Mouse (Mus musculus) embryonic facial prominence, embryonic 13.5 days (tissue): ENCODE results near the gene Gm5134. TPM values are rescaled to one million over a fixed set of nuclear protein-coding genes. Genes with fewer than 3 reads are reported as not detected.

Source experiments
- ATAC-seq: fragments of 200-750 bp; cut with Nextera tagmentation; 2 replicates; pipeline ENCODE4 v1.8.0; 2017; ENCODE audit warnings: low read depth; ENCODE audit not compliant: insufficient number of reproducible peaks, insufficient read depth, low FRiP score, low TSS enrichment
- H3K27ac ChIP-seq: fragments of 300-500 bp; sonication (generic); 2 replicates; pipeline ENCODE4 v1.5.1; 2015; ENCODE audit warnings: moderate library complexity, mild to moderate bottlenecking, inconsistent platforms
- H3K27me3 ChIP-seq: fragments of 300-500 bp; sonication (generic); 2 replicates; pipeline ENCODE4 v1.6.1; 2015; ENCODE audit warnings: mild to moderate bottlenecking, inconsistent platforms
- H3K36me3 ChIP-seq: fragments of 300-500 bp; sonication (generic); 2 replicates; pipeline ENCODE4 v1.6.1; 2015; ENCODE audit warnings: mild to moderate bottlenecking, inconsistent platforms
- H3K4me1 ChIP-seq: fragments of 300-500 bp; sonication (generic); 2 replicates; pipeline ENCODE4 v1.6.1; 2015; ENCODE audit warnings: inconsistent platforms
- H3K4me2 ChIP-seq: fragments of 300-500 bp; sonication (generic); 2 replicates; pipeline ENCODE4 v1.6.1; 2015; ENCODE audit warnings: moderate library complexity, mild to moderate bottlenecking, inconsistent platforms
- H3K4me3 ChIP-seq: fragments of 300-500 bp; sonication (generic); 2 replicates; pipeline ENCODE4 v1.5.1; 2015; ENCODE audit warnings: mild to moderate bottlenecking, inconsistent platforms
- H3K9ac ChIP-seq: fragments of 300-500 bp; sonication (generic); 2 replicates; pipeline ENCODE4 v1.6.1; 2015; ENCODE audit warnings: mild to moderate bottlenecking, inconsistent platforms
- H3K9me3 ChIP-seq: fragments of 300-500 bp; sonication (generic); 2 replicates; pipeline ENCODE4 v1.6.1; 2016; ENCODE audit warnings: inconsistent platforms
- WGBS: fragments of 180-500 bp; shearing (Covaris S2); methylation state at CpG from one replicate; pipeline ENCODE4 v1.1.7; 2015; ENCODE audit warnings: mixed read lengths; 5-methylcytosine and 5-hydroxymethylcytosine counted together
- polyA plus RNA-seq: library from polyadenylated mRNA; unstranded; fragments of >200 nt; fragmentation: Nextera tagmentation; extraction: Ambion mirVana; gene quantifications from 2 replicates; pipeline ENCODE4 v1.2.1, GENCODE M21; 2015

Gm5134 gene
- not detected in 2 replicates for polyA plus RNA-seq

DNA sequence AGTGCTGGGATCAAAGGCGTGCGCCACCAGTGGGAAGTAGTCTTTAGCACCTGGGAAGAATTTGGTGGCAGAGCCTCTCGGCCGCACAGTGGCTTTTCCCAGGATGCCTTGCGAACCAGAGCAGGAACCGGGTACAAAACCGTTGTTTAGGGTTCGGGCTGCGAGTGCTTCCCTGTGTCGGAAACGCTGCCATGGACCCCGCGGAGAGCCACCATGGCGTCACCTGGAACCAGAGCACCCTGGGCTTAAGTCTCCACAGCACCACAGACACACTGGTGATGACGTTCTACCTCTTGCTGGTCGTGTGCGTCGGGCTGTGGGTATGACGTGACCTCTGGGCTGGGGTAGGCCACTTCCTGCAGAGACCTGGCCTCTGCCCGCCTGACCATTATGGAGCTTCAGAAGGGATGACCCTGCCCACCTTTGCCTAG lies at the start of gene Gm5134:
Gene Gm5134 (plus strand): TSS at position 134 of the 431 bp plus-strand sequence.
- Histone ChIP-seq H3K9ac (no peak within 1 kb of the TSS), H3K27me3 (0 out of 2 replicates have a peak, but pooled peaks cover 14% of the 10 kb centered on the region), H3K4me3 (peak within 1 kb of the TSS; percentile 26), H3K36me3 (no peaks in the 10 kb centered on the region), H3K4me2 (peak within 1 kb of the TSS; percentile 49), H3K27ac (no peak within 1 kb of the TSS), H3K4me1 (peaks cover 9% of the 10 kb centered on the region), H3K9me3 (no peaks in the 10 kb centered on the region)
- 26% methylated on average over 20 of the region's 20 CpGs for WGBS
- ATAC-seq: no peak

DNA sequence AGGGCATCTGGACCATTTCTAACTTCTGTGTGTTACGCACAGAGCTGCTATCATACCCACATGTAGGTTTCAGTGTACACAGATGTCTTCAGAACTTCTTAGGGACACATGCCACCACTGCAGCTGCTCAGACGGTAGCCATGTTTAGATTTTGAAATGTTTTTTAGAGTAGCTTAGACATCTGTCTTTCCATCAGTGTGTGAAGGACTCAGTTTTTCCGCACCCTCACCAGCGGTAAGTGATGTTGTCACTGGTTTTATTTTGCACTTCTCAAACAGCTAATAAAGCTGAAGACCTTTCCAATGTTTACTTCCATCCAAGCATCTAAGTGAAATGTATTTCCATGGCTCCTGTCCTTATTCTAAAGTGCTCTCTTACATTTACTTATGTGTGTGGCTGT lies 47.4 kb upstream of the Gm5134 start:
- ATAC-seq: no peak
- 86% methylated on average over 4 of the region's 4 CpGs for WGBS
- H3K4me1 ChIP-seq: no peaks in the 10 kb centered on the region
- H3K27me3 ChIP-seq: no peaks in the 10 kb centered on the region
- no peaks in the 10 kb centered on the region for H3K9me3 ChIP-seq
- no peak overlapping the region for H3K9ac ChIP-seq
- H3K4me2 ChIP-seq: no peak overlapping the region
- no peak overlapping the region for H3K4me3 ChIP-seq
- H3K36me3 ChIP-seq: peaks cover 92% of the 10 kb centered on the region
- no peak overlapping the region for H3K27ac ChIP-seq

DNA sequence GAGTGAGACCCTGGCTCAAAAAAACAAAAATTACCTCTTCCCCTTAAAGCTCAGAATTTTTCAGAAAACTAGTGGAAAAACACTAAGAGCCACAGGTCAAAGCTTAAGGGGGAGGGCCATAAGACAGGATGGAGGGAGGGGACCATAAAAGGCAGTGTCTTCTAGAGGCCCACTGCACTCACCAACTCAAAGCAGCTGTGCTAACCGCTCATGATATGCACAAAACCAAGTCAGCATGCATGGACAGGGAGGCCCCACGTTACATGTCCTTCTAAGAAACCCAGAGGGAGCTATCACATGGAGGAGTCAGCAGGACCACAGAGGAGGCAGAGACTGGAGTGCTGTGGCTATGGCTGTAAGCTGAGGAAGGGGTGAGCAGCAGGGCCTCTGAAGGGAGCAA lies 43.6 kb upstream of the Gm5134 start:
- Histone ChIP-seq H3K9ac (no peak overlapping the region), H3K4me2 (no peak overlapping the region), H3K4me1 (peaks cover 19% of the 10 kb centered on the region), H3K4me3 (no peak overlapping the region), H3K36me3 (peaks cover 86% of the 10 kb centered on the region), H3K27me3 (no peaks in the 10 kb centered on the region), H3K27ac (no peak overlapping the region), H3K9me3 (no peaks in the 10 kb centered on the region)
- no peak for ATAC-seq
- WGBS: 67% methylated on average over 2 of the region's 2 CpGs

DNA sequence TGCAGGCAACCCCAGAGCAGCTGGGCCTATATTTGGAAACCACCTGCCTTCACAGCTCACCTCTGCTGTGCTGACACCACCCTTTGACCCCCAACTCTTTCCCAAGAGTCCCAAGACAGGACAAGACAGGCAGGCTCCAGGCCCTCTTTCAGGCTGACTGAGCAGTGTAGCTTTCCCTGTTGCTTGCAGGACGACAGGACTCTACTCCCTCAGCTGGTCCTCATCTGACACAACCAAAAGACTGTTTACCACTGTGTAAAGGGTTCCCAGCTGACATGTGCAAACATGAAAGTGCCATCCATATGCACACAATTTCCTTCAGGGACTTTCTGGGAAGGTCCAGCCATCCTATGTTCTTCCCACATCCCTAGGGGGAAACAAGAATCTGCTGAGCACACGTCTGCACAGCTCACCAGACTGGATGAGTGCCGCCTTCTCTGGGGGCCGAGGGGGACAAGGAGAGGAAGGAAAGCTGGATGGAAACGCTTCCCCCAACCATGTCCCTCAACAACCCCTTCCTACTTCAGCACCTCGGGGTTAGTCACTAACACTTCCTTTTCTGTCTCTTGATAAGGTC lies 41.2 kb upstream of the Gm5134 start:
- no peaks in the 10 kb centered on the region for H3K9me3 ChIP-seq
- no peak for ATAC-seq
- peaks cover 41% of the 10 kb centered on the region for H3K4me1 ChIP-seq
- H3K36me3 ChIP-seq: peaks cover 75% of the 10 kb centered on the region
- no peaks in the 10 kb centered on the region for H3K27me3 ChIP-seq
- H3K4me2 ChIP-seq: no peak overlapping the region
- 0 out of 2 replicates have a peak overlapping the region, but pooled peaks have one; percentile 36 for H3K9ac ChIP-seq
- H3K27ac ChIP-seq: peak overlapping the region; percentile 48; the same call in 1 of the 2 replicates
- 41% methylated on average over 6 of the region's 6 CpGs for WGBS
- H3K4me3 ChIP-seq: no peak overlapping the region

DNA sequence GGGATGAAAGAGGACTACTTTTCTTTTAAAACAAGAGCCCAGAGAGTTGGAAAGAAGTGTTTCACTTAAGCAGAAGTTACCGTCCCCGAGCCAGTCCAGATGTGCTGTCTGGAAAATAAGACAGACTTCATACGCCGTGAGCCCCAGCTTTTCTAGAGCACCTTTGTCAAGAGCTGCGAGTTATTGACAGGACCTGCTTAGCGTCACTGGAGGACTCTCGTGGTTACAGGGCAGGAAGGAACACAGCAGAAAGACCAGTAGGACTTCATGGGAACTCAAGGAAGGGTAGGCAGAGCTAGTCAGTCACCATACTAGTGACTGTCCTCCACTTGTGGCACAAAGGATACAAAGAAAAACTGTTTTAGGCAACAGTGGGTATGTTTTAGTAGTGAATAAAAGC lies 38.8 kb upstream of the Gm5134 start:
- Histone ChIP-seq H3K27ac (no peak overlapping the region), H3K4me1 (peaks cover 64% of the 10 kb centered on the region), H3K4me2 (no peak overlapping the region), H3K36me3 (peaks cover 61% of the 10 kb centered on the region), H3K9me3 (no peaks in the 10 kb centered on the region), H3K4me3 (no peak overlapping the region), H3K27me3 (no peaks in the 10 kb centered on the region), H3K9ac (no peak overlapping the region)
- ATAC-seq: no peak
- 76% methylated on average over 7 of the region's 7 CpGs for WGBS

DNA sequence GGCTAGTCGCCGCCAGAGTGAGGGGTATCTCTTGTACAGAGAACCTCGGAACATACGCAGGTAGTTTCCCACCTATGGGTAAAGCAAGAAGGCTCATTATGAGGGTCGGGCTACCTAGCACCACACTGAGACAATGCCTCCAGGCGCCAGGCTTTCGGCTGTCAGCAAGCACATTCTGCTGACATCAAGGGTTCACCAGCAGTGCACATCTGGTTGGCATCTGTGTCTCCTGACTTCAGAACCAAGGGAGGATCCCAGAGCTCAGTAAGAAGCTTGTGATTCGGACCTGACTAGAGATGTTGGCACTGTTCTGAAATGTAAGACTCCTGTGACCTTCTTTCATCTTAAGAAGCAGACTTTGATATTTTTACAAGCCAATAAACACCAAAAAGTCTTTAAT lies 37.5 kb upstream of the Gm5134 start:
- H3K36me3 ChIP-seq: peaks cover 49% of the 10 kb centered on the region
- no peak for ATAC-seq
- no peak overlapping the region for H3K4me2 ChIP-seq
- no peak overlapping the region for H3K9ac ChIP-seq
- peak overlapping the region; percentile 3; the same call in 1 of the 2 replicates for H3K27ac ChIP-seq
- no peak overlapping the region for H3K4me3 ChIP-seq
- no peaks in the 10 kb centered on the region for H3K27me3 ChIP-seq
- 44% methylated on average over 8 of the region's 8 CpGs for WGBS
- no peaks in the 10 kb centered on the region for H3K9me3 ChIP-seq
- H3K4me1 ChIP-seq: peaks cover 66% of the 10 kb centered on the region

DNA sequence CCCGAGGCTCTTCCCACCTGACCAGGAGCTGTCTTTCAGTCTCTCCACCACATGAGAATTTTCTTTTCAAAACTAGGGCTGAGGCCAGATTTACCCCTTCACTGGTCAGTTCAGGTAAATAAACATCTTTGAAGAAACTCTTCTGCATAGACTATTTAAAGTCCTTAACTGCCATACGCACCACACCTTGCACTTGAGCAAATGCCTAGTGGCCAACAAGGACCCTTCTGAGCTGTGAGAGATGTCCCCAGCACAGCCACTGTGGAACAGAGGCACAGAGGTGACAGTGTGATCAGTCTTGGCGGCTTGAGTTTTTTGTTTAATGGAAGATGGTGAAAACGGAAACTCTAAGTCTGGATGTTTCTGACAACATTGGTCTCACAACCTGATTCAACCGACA lies 35.3 kb upstream of the Gm5134 start:
- 83% methylated on average over 5 of the region's 5 CpGs for WGBS
- no peak overlapping the region for H3K4me2 ChIP-seq
- H3K27ac ChIP-seq: no peak overlapping the region
- H3K4me1 ChIP-seq: peaks cover 70% of the 10 kb centered on the region
- 0 out of 2 replicates have a peak overlapping the region, but pooled peaks have one; percentile 3 for H3K4me3 ChIP-seq
- no peak overlapping the region for H3K9ac ChIP-seq
- no peaks in the 10 kb centered on the region for H3K9me3 ChIP-seq
- peaks cover 44% of the 10 kb centered on the region for H3K36me3 ChIP-seq
- H3K27me3 ChIP-seq: no peaks in the 10 kb centered on the region
- no peak for ATAC-seq

DNA sequence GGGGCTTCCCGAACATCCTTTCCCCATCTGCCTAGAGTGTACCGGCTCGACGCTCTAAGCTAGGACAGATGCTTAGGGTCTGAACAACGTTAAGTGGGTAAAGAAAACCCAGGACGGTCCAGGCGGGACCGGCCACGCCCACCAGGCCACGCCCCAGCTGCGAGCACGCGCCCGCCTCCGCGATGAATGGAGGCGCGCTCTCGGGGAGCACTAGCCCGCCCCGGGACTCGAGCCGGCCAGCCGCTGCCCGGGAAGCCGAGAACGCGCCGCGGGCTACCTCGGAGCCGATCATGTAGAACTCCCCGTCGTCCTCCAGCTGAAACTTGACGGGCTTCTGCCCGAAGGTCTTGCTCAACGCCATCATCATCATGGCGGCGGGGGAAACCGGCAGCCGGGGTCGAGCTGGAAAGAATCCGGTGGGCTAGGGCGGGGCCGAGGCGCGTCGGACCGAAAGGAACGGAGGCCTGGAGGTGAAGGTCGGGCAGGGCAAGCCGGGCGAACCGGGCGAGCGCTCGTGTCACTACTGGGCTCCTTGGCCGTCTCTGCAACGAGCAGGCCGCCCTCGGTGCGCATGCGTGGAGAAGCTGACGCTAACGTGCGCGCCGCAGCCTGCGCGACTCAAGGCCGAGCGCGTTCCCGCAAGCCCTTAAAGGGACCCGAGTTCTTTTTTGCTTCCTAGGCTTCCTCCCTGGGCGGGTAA lies 33.1 kb upstream of the Gm5134 start, which contains the start of gene Smarcb1:
Gene Smarcb1 (minus strand): TSS at position 592 of the 700 bp plus-strand sequence.
- Histone ChIP-seq H3K9ac (peak within 1 kb of the TSS; percentile 97), H3K36me3 (peaks cover 45% of the 10 kb centered on the region), H3K4me3 (peak within 1 kb of the TSS; percentile 81), H3K27me3 (no peaks in the 10 kb centered on the region), H3K4me2 (peak within 1 kb of the TSS; percentile 76), H3K4me1 (peaks cover 57% of the 10 kb centered on the region), H3K9me3 (no peaks in the 10 kb centered on the region), H3K27ac (peak within 1 kb of the TSS; percentile 97)
- ATAC-seq: peak; percentile 79
- under 1% methylated on average over 76 of the region's 76 CpGs for WGBS

DNA sequence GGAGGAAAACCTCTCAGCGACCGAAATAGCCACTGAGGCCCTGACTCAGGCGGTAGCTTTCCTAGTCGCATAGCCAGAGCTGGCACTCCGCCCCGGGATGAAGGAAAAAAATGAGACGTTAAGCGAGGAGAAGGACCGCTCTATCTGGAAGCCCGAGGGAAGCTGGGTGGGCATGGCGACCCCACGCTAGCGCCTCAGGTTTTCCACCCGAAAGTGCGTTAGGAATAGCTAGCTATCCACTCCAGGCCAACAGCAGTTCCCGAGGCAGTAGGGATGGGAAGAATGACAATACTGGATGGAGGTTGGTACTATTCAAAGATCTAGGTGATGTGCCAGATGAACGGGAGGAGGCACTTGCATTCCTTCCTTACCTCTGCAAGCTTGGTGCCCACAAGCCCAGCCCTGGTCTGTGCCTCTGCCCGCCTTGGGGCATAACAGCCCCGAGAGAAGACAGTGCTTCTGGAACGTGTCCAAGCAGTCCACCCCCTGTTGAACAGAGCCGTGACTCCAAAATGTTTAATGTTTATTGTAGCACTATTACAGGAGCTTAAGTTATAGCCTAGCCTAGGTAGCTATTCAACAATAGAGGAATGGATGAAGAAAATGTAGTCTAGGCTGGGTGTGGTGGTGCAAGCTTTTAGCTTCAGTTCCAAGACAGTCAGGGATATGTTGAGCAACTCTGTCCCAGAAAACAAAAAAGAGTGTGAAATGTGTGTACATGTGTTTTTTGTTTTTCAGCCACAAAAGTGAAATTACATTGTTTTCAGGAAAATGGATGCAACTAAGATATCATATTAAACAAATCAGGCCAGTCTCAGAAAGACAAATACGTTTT lies 32.4 kb upstream of the Gm5134 start:
- Histone ChIP-seq H3K4me1 (peaks cover 49% of the 10 kb centered on the region), H3K36me3 (peaks cover 45% of the 10 kb centered on the region), H3K9ac (peak overlapping the region; percentile 97), H3K4me3 (peak overlapping the region; percentile 81), H3K9me3 (no peaks in the 10 kb centered on the region), H3K27me3 (no peaks in the 10 kb centered on the region), H3K27ac (peak overlapping the region; percentile 97), H3K4me2 (peak overlapping the region; percentile 76)
- ATAC-seq: 0 out of 2 replicates have a peak, but pooled peaks have one; percentile 33
- WGBS: 3% methylated on average over 22 of the region's 22 CpGs

DNA sequence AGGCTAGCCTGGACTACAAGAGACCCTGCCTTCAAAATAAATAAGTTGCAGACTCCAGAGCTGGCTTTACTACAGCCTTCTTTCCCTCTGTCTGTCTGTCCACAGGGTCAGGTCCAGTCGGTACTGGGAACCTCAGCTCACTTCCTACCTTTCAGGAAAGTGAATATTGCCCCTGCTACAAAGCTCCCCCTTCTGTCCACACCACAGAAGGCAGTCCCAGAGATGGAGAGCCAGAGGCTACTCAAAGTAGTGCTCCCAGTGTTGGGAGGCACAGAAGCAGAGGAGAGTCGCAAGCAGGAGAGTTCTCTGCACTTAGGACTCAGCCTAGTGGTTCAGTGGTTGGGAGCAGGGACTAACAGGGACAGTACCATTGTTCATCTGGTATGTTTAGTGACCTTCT lies 30.0 kb upstream of the Gm5134 start:
- peaks cover 58% of the 10 kb centered on the region for H3K36me3 ChIP-seq
- no peak overlapping the region for H3K4me2 ChIP-seq
- H3K27me3 ChIP-seq: no peaks in the 10 kb centered on the region
- no peak overlapping the region for H3K27ac ChIP-seq
- no peak overlapping the region for H3K9ac ChIP-seq
- H3K4me3 ChIP-seq: no peak overlapping the region
- peaks cover 28% of the 10 kb centered on the region for H3K4me1 ChIP-seq
- H3K9me3 ChIP-seq: no peaks in the 10 kb centered on the region
- WGBS: 60% methylated on average over 2 of the region's 2 CpGs
- ATAC-seq: no peak

DNA sequence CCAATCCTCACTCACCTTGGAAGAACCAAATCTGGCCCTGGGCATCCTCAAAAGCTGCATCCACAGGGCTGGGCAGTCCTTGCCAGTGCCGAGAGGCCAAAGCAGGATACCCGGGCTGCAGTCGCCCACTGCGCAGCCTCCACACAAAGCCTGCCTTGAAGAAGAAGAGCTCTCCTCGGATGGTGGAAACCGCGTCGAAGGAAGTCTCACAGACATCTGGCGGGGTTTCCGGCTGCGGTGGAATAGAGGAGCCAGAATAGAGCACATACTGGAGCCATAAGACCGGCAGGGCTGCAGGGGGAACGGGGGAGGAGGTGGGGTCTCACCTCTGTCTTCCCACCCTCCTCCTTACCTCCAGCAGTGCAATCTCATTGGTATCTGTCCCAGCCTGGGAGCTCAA lies 27.9 kb upstream of the Gm5134 start:
- 72% methylated on average over 13 of the region's 13 CpGs for WGBS
- Histone ChIP-seq H3K27ac (no peak overlapping the region), H3K27me3 (0 out of 2 replicates have a peak, but pooled peaks cover 1% of the 10 kb centered on the region), H3K4me3 (no peak overlapping the region), H3K4me2 (no peak overlapping the region), H3K9me3 (no peaks in the 10 kb centered on the region), H3K36me3 (peaks cover 58% of the 10 kb centered on the region), H3K9ac (no peak overlapping the region), H3K4me1 (peaks cover 35% of the 10 kb centered on the region)
- no peak for ATAC-seq
